ENCODE assay signal across 10 mouse cellular contexts in genomic region chr1:39361754-39362514, GRCm38 (mm10). TPM values are rescaled to one million over a fixed set of nuclear protein-coding genes. Genes with fewer than 3 reads are reported as not detected.
DNase-seq lines count a peak whose midpoint lies in the region; ATAC-seq and TF ChIP-seq lines count a peak whose summit lies in the region.
"Had no signal": no experiment of that assay in that cellular context is flagged by ENCODE, and none has a peak within 500 bp of the region (broad histone marks: within the 10 kb centered on the region; RNA-seq: fewer than 3 reads in every experiment).

No protein-coding gene starts in this region.

- H3K4me1 ChIP-seq in limb, embryonic 14.5 days (ENCODE audit: control insufficient read depth, insufficient read depth, low read length), result peaks cover under 1% of the 10 kb centered on the region; the same call in 1 of the 2 replicates
- H3K4me1 ChIP-seq in stomach, embryonic 15.5 days, result 0 out of 2 replicates have a peak, but pooled peaks cover 5% of the 10 kb centered on the region

- no peak for ATAC-seq in limb, embryonic 14.5 days (ENCODE audit: low FRiP score, low read depth)
- ATAC-seq in stomach, embryonic 15.5 days (ENCODE audit: insufficient read depth, low FRiP score, low read depth), result peak; percentile 36; the same call in 1 of the 2 replicates
- no peak for ATAC-seq in inflammation-experienced regulatory T-cells, adult 6 months

- WGBS in limb, embryonic 14.5 days, result 27% methylated on average over 24 of the region's 24 CpGs
- WGBS in stomach, embryonic 15.5 days, result 28% methylated on average over 24 of the region's 24 CpGs

- peak; percentile 31 for DNase-seq in embryo, embryonic 11 days
- DNase-seq in embryo, embryonic 10 days (ENCODE audit: low spot score), result no peak
- peak; percentile 25 for DNase-seq in retina, postnatal 1 day
- DNase-seq in retina, embryonic 14.5 days (ENCODE audit: low spot score), result no peak
- no peak for DNase-seq in limb, embryonic 14.5 days (ENCODE audit: low spot score)
- DNase-seq in spleen, postnatal 4 days (ENCODE audit: low spot score in 2 of 2), result no peak
- DNase-seq: adrenal gland, postnatal 25 days; thymus, adult 2 months had no signal

- no peak overlapping the region for H3K27ac ChIP-seq in limb, embryonic 14.5 days (replicated peaks; ENCODE audit: low read depth, low read length)
- no peak overlapping the region for H3K27ac ChIP-seq in stomach, embryonic 15.5 days

- no peaks in the 10 kb centered on the region for H3K27me3 ChIP-seq in limb, embryonic 14.5 days (ENCODE audit: control insufficient read depth, insufficient read depth, low read length)
- no peaks in the 10 kb centered on the region for H3K27me3 ChIP-seq in stomach, embryonic 15.5 days (replicated peaks)

- H3K9ac ChIP-seq in limb, embryonic 14.5 days (ENCODE audit: low read depth, low read length, severe bottlenecking), result peak overlapping the region; percentile 25; the same call in 1 of the 2 replicates
- no peak overlapping the region for H3K9ac ChIP-seq in stomach, embryonic 15.5 days

- H3K36me3 ChIP-seq in limb, embryonic 14.5 days (ENCODE audit: control insufficient read depth, insufficient read depth, low read length), result no peaks in the 10 kb centered on the region
- H3K36me3 ChIP-seq in stomach, embryonic 15.5 days, result no peaks in the 10 kb centered on the region

- peak overlapping the region; percentile 19; the same call in 1 of the 2 replicates for H3K4me3 ChIP-seq in limb, embryonic 14.5 days (replicated peaks; ENCODE audit: low read length)
- H3K4me3 ChIP-seq in stomach, embryonic 15.5 days (replicated peaks), result peak overlapping the region; percentile 9; the same call in 1 of the 2 replicates

- H3K9me3 ChIP-seq in limb, embryonic 14.5 days (ENCODE audit: control insufficient read depth, low read length), result no peaks in the 10 kb centered on the region
- no peaks in the 10 kb centered on the region for H3K9me3 ChIP-seq in stomach, embryonic 15.5 days

- no peak for TF ChIP-seq POLR2A in limb, embryonic 14.5 days (IDR thresholded peaks at IDR 0.05; ENCODE audit: borderline replicate concordance, extremely low read depth, insufficient read depth, insufficient read length)

- H3K4me2 ChIP-seq in limb, embryonic 14.5 days (replicated peaks; ENCODE audit: low read depth, low read length, severe bottlenecking), result peak overlapping the region; percentile 41
- H3K4me2 ChIP-seq in stomach, embryonic 15.5 days, result peak overlapping the region; percentile 41

RNA-seq across cellular contexts. Expression of gene Rpl31, which starts 5.7 kb away (rescaled TPM):
- 1,032 and 2,613 TPM in 2 replicates for polyA plus RNA-seq in limb, embryonic 14.5 days (2012; rRNA removed)
- polyA plus RNA-seq in limb, embryonic 14.5 days (2014; fragmentation: Nextera tagmentation; extraction: Ambion mirVana), result 734 and 802 TPM in 2 replicates
- 421 and 487 TPM in 2 replicates for polyA plus RNA-seq in stomach, embryonic 15.5 days (2015; fragmentation: Nextera tagmentation; extraction: Ambion mirVana)
- 100 to 1,000 TPM; 401 to 497 (median 469) TPM for polyA plus RNA-seq in inflammation-experienced regulatory T-cells, adult 6 months (2017; shearing (Covaris generic))

Comparison
In these comparisons a context has a peak if more than half of its experiments do, and no peak if none do; other contexts are left out.
1. DNase-seq: peak in embryo, embryonic 11 days (single experiment) and retina, postnatal 1 day (single experiment); none in embryo, embryonic 10 days (single experiment), retina, embryonic 14.5 days (single experiment), limb, embryonic 14.5 days (single experiment) and spleen, postnatal 4 days (0 of 2).